Mouse (Mus musculus): ENCODE data around the gene Fam50b. TPM values are rescaled to one million over a fixed set of nuclear protein-coding genes. Genes with fewer than 3 reads are reported as not detected.
A peak's percentile ranks its signal among the peaks of the same experiment; 100 is the strongest.

Gene Fam50b
- polyA plus RNA-seq, 1 experiment from 2014 or later = not detected

GRCm38 (mm10) chr13:34794426-34794825 lies 59.8 kb downstream of the Fam50b start:
- Histone ChIP-seq H3K27me3 (ENCODE audit: insufficient read depth, low read length) (no peaks in the 10 kb centered on the region), H3K4me3 (replicated peaks; ENCODE audit: low read depth, low read length) (no peak overlapping the region), H3K4me2 (ENCODE audit: low read length) (no peak overlapping the region), H3K36me3 (ENCODE audit: insufficient read depth, low read length) (no peaks in the 10 kb centered on the region), H3K9me3 (replicated peaks; ENCODE audit: low read length) (no peaks in the 10 kb centered on the region), H3K4me1 (replicated peaks; ENCODE audit: insufficient read depth, low read length) (no peaks in the 10 kb centered on the region), H3K27ac (0 out of 2 replicates have a peak overlapping the region, but pooled peaks have one; percentile 21), H3K9ac (ENCODE audit: low read depth, low read length) (no peak overlapping the region)
- peak; percentile 18 for DNase-seq (ENCODE audit: low spot score)
- WGBS = 46% methylated on average over 2 of the region's 2 CpGs
- no peak for TF ChIP-seq CTCF (IDR thresholded peaks at IDR 0.05; ENCODE audit: low read depth)
- ATAC-seq (replicated peaks; ENCODE audit: low FRiP score, low read depth) = no peak

Other genes with a start within 250 kb of the Fam50b start
- 12.2 and 12.4 TPM in 2 replicates for gene Pxdc1, start 81.4 kb upstream of the Fam50b start, polyA plus RNA-seq (2015; fragmentation: Nextera tagmentation; extraction: Ambion mirVana)
- 68.8 and 69.5 TPM in 2 replicates for gene Prpf4b, start 140.5 kb downstream of the Fam50b start, polyA plus RNA-seq (2015; fragmentation: Nextera tagmentation; extraction: Ambion mirVana)
- gene Fam217a, start 189.5 kb downstream of the Fam50b start, polyA plus RNA-seq (2015; fragmentation: Nextera tagmentation; extraction: Ambion mirVana) = 6.6 and 7.0 TPM in 2 replicates
- not detected in 2 replicates for gene 4933417A18Rik, start 189.6 kb downstream of the Fam50b start, polyA plus RNA-seq (2015; fragmentation: Nextera tagmentation; extraction: Ambion mirVana)
- gene Eci3, start 229.0 kb downstream of the Fam50b start, polyA plus RNA-seq (2015; fragmentation: Nextera tagmentation; extraction: Ambion mirVana) = 12.9 and 13.0 TPM in 2 replicates

Measured in kidney, postnatal 0 days (tissue).